Mouse (Mus musculus): ENCODE data around the gene Rasgef1c.

DNA sequence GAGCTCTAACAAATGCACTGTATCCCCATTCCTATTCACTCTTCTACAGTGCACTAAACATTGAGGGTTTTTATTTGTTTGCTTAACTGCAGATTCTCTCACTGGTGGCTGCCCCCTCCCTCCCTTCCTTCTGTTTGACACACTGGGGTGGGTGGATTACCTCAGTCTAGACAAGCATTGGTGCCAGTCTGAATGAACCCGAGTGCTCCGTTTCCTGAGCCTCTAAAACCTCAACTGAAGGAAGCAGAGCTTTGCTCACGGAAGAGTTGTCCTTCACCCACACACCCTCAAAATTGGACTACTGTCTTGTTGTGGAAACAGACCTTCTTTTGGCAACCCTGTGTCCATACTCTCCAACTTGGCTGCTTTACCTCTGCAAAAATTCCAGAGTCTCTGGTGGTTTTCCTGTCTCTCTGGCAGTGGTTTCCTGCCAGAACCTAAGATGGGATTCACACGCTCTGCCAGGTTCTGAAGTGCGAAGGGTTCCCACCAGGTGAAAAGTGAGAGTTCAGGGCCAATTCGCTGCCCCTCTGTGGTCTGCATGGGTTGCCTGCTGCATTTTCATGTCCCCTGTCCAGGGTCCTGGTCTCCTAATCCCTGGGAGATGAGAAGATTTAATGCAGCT lies 5.6 kb upstream of the Rasgef1c start:
- TF ChIP-seq CTCF (IDR thresholded peaks at IDR 0.05) (no peak), EP300 (IDR thresholded peaks at IDR 0.05) (no peak)
